Mouse (Mus musculus) myocyte (in vitro differentiated cells): Measurements from ENCODE around the gene Hyal3. TPM values are rescaled to one million over a fixed set of nuclear protein-coding genes. Genes with fewer than 3 reads are reported as not detected.

ENCODE experiments used
- H3K27me3 ChIP-seq: one replicate; pipeline ENCODE4 v1.6.1; 2011; ENCODE audit not compliant: control insufficient read depth, insufficient read depth, insufficient read length
- H3K36me3 ChIP-seq: one replicate; pipeline ENCODE4 v1.6.1; 2011; ENCODE audit not compliant: control insufficient read depth, insufficient read depth
- H3K4me2 ChIP-seq: one replicate; pipeline ENCODE4 v1.6.1; 2011; ENCODE audit warnings: low read depth, control low read depth
- H3K4me3 ChIP-seq: one replicate; pipeline ENCODE4 v1.5.1; 2011; ENCODE audit warnings: mild to moderate bottlenecking, control low read depth, moderate library complexity
- H3K79me2 ChIP-seq: one replicate; pipeline ENCODE4 v1.6.1; 2011; ENCODE audit not compliant: control insufficient read depth, insufficient read depth
- H3ac ChIP-seq: one replicate; pipeline ENCODE4 v1.6.1; 2011; ENCODE audit not compliant: control insufficient read depth, insufficient read length
- CEBPB ChIP-seq: IDR thresholded peaks from 2 replicates; pipeline ENCODE4 v1.6.1; 2011; ENCODE audit warnings: mild to moderate bottlenecking, moderate library complexity; ENCODE audit not compliant: poor library complexity, insufficient read depth, severe bottlenecking
- E2F4 ChIP-seq: IDR thresholded peaks from one replicate; pipeline ENCODE4 v1.6.1; 2011; ENCODE audit warnings: mild to moderate bottlenecking, control low read depth, moderate library complexity; ENCODE audit not compliant: insufficient read depth
- MAX ChIP-seq: IDR thresholded peaks from one replicate; pipeline ENCODE4 v1.6.1; 2011; ENCODE audit warnings: low read depth, mild to moderate bottlenecking, control low read depth
- MYOD1 ChIP-seq, 3 experiments: IDR thresholded peaks; one replicate each; pipeline ENCODE4 v1.6.1; 2011; ENCODE audit warnings: control low read depth in 2 of 3, low read depth in 2 of 3, mild to moderate bottlenecking in 2 of 3, moderate library complexity in 1 of 3; ENCODE audit not compliant: insufficient read length in 2 of 3, control insufficient read depth in 1 of 3
- MYOG ChIP-seq, 3 experiments: IDR thresholded peaks; one replicate each; pipeline ENCODE4 v1.6.1; 2011; ENCODE audit warnings: control low read depth in 2 of 3, low read depth in 2 of 3, mild to moderate bottlenecking in 2 of 3; ENCODE audit not compliant: insufficient read length in 2 of 3, control insufficient read depth in 1 of 3, insufficient read depth in 1 of 3
- POLR2A ChIP-seq: IDR thresholded peaks from one replicate; pipeline ENCODE4 v1.6.1; 2011; ENCODE audit warnings: low read depth, mild to moderate bottlenecking, control low read depth, moderate library complexity; ENCODE audit not compliant: insufficient read length
- POLR2AphosphoS2 ChIP-seq: IDR thresholded peaks from one replicate; pipeline ENCODE4 v1.6.1; 2011; ENCODE audit warnings: low read depth, control low read depth; ENCODE audit not compliant: insufficient read length
- REST ChIP-seq: IDR thresholded peaks from one replicate; pipeline ENCODE4 v1.6.1; 2011; ENCODE audit warnings: mild to moderate bottlenecking, control low read depth, moderate library complexity; ENCODE audit not compliant: insufficient read depth, insufficient read length
- SRF ChIP-seq: IDR thresholded peaks from one replicate; pipeline ENCODE4 v1.6.1; 2011; ENCODE audit warnings: low read depth; ENCODE audit not compliant: control insufficient read depth, insufficient read length
- TCF12 ChIP-seq: IDR thresholded peaks from one replicate; pipeline ENCODE4 v1.6.1; 2011; ENCODE audit warnings: mild to moderate bottlenecking, control low read depth; ENCODE audit not compliant: poor library complexity, insufficient read depth, severe bottlenecking
- TCF3 ChIP-seq: IDR thresholded peaks from one replicate; pipeline ENCODE4 v1.6.1; 2011; ENCODE audit warnings: low read depth, control low read depth; ENCODE audit not compliant: insufficient read length
- USF1 ChIP-seq: IDR thresholded peaks from one replicate; pipeline ENCODE4 v1.6.1; 2011; ENCODE audit warnings: low read depth, mild to moderate bottlenecking, control low read depth, moderate library complexity
- polyA plus RNA-seq: library from polyadenylated mRNA; unstranded; fragments of >200 nt; fragmentation: generic; extraction: Trizol; gene quantifications from one replicate; pipeline ENCODE4 v1.2.1, GENCODE M21; 2012; ENCODE audit warnings: missing spikeins

Gene Hyal3
- polyA plus RNA-seq, 1 experiment: 0.43 TPM

GRCm38 (mm10) chr9:107576357-107577107 lies 4.1 kb upstream of the Hyal3 start, which contains the start of gene Hyal1:
TSS of gene Hyal1 (plus strand) at chr9:107576927.
- TF ChIP-seq POLR2A: peak; percentile 57
- peak; percentile 45 for TF ChIP-seq POLR2AphosphoS2
- no peak for TF ChIP-seq TCF12
- H3K36me3 ChIP-seq: no peaks in the 10 kb centered on the region
- peak within 1 kb of the TSS; percentile 22 for H3K4me3 ChIP-seq
- no peaks in the 10 kb centered on the region for H3K27me3 ChIP-seq
- peaks cover 5% of the 10 kb centered on the region for H3K79me2 ChIP-seq
- H3K4me2 ChIP-seq: peak within 1 kb of the TSS; percentile 87
- H3ac ChIP-seq: no peak within 1 kb of the TSS

GRCm38 (mm10) chr9:107577871-107578270 lies 2.7 kb upstream of the Hyal3 start:
- H3K4me2 ChIP-seq: peak overlapping the region; percentile 87
- peaks cover 5% of the 10 kb centered on the region for H3K79me2 ChIP-seq
- no peak overlapping the region for H3ac ChIP-seq
- no peak for TF ChIP-seq USF1
- TF ChIP-seq POLR2A: no peak
- TF ChIP-seq MYOD1 (IDR thresholded peaks at IDR 0.05; ENCODE audit: control insufficient read depth in 1 of 3, insufficient read length in 2 of 3, low read depth in 2 of 3): no peak
- TF ChIP-seq CEBPB: no peak
- TF ChIP-seq TCF12: no peak
- no peak for TF ChIP-seq REST
- no peak for TF ChIP-seq SRF
- no peak for TF ChIP-seq POLR2AphosphoS2
- no peak for TF ChIP-seq TCF3
- no peak for TF ChIP-seq MYOG (IDR thresholded peaks at IDR 0.05; ENCODE audit: control insufficient read depth in 1 of 3, insufficient read depth in 1 of 3, insufficient read length in 2 of 3, low read depth in 2 of 3)
- TF ChIP-seq E2F4: no peak
- TF ChIP-seq MAX: no peak
- H3K4me3 ChIP-seq: no peak overlapping the region
- H3K36me3 ChIP-seq: no peaks in the 10 kb centered on the region
- H3K27me3 ChIP-seq: no peaks in the 10 kb centered on the region

- H3ac ChIP-seq: no peak within 1 kb of the TSS
- no peak within 1 kb of the TSS for H3K4me3 ChIP-seq
- H3K79me2 ChIP-seq: peaks cover 5% of the 10 kb centered on the region
- TF ChIP-seq USF1 (no peak), POLR2A (no peak), CEBPB (no peak), TCF12 (no peak), E2F4 (no peak), TCF3 (no peak), POLR2AphosphoS2 (no peak), SRF (no peak), MAX (no peak), REST (no peak), MYOD1 (IDR thresholded peaks at IDR 0.05; ENCODE audit: control insufficient read depth in 1 of 3, insufficient read length in 2 of 3, low read depth in 2 of 3) (no peak), MYOG (IDR thresholded peaks at IDR 0.05; ENCODE audit: control insufficient read depth in 1 of 3, insufficient read depth in 1 of 3, insufficient read length in 2 of 3, low read depth in 2 of 3) (no peak)
- H3K27me3 ChIP-seq: no peaks in the 10 kb centered on the region
- H3K36me3 ChIP-seq: no peaks in the 10 kb centered on the region
- peak within 1 kb of the TSS; percentile 90 for H3K4me2 ChIP-seq
Observed at GRCm38 (mm10) chr9:107578587-107578986, 2.0 kb upstream of the Hyal3 start, which contains the start of gene Naa80. TSS of gene Naa80 (plus strand) at chr9:107578887.

GRCm38 (mm10) chr9:107579023-107579900 lies 1.4 kb upstream of the Hyal3 start:
- peak overlapping the region; percentile 90 for H3K4me2 ChIP-seq
- H3K27me3 ChIP-seq: no peaks in the 10 kb centered on the region
- H3K36me3 ChIP-seq: no peaks in the 10 kb centered on the region
- no peak overlapping the region for H3ac ChIP-seq
- no peak for TF ChIP-seq MAX
- no peak for TF ChIP-seq MYOD1 (IDR thresholded peaks at IDR 0.05; ENCODE audit: control insufficient read depth in 1 of 3, insufficient read length in 2 of 3, low read depth in 2 of 3)
- no peak for TF ChIP-seq TCF3
- no peak for TF ChIP-seq POLR2A
- no peak for TF ChIP-seq MYOG (IDR thresholded peaks at IDR 0.05; ENCODE audit: control insufficient read depth in 1 of 3, insufficient read depth in 1 of 3, insufficient read length in 2 of 3, low read depth in 2 of 3)
- no peak for TF ChIP-seq E2F4
- no peak for TF ChIP-seq REST
- TF ChIP-seq SRF: no peak
- TF ChIP-seq POLR2AphosphoS2: no peak
- TF ChIP-seq CEBPB: no peak
- TF ChIP-seq USF1: no peak
- no peak for TF ChIP-seq TCF12
- no peak overlapping the region for H3K4me3 ChIP-seq
- peaks cover 5% of the 10 kb centered on the region for H3K79me2 ChIP-seq
